Mouse (Mus musculus) thymus, adult 2 months (tissue): Measurements from ENCODE around the gene Phf2. TPM values are rescaled to one million over a fixed set of nuclear protein-coding genes. Genes with fewer than 3 reads are reported as not detected.
"Not testable (repeated sequence)": the region's sequence is repeated elsewhere in the genome, so short reads cannot be mapped to it uniquely, and the experiment has no call there.

ENCODE experiments used
- DNase-seq: peaks from one replicate; pipeline ENCODE4 v3.0.0; 2021
- H3K27ac ChIP-seq: fragments of 200-500 bp; 2 replicates; pipeline ENCODE4 v1.5.1; 2012; ENCODE audit warnings: low read length, control low read depth; ENCODE audit not compliant: control insufficient read depth, insufficient read depth
- H3K27me3 ChIP-seq: fragments of 200-500 bp; 2 replicates; pipeline ENCODE4 v1.6.1; 2012; ENCODE audit warnings: mild to moderate bottlenecking, low read length, moderate library complexity, mixed read lengths; ENCODE audit not compliant: control insufficient read depth, insufficient read depth
- H3K36me3 ChIP-seq: fragments of 200-500 bp; 2 replicates; pipeline ENCODE4 v1.6.1; 2012; ENCODE audit warnings: mild to moderate bottlenecking, low read length, moderate library complexity; ENCODE audit not compliant: control insufficient read depth, insufficient read depth
- H3K4me1 ChIP-seq: fragments of 200-500 bp; replicated peaks from 2 replicates; pipeline ENCODE4 v1.6.1; 2012; ENCODE audit warnings: low read length; ENCODE audit not compliant: control insufficient read depth, insufficient read depth
- H3K4me3 ChIP-seq: fragments of 200-500 bp; 2 replicates; pipeline ENCODE4 v1.5.1; 2012; ENCODE audit warnings: mild to moderate bottlenecking, low read length, control low read depth, moderate library complexity; ENCODE audit not compliant: control insufficient read depth, insufficient read depth
- CTCF ChIP-seq: fragments of 200-500 bp; IDR thresholded peaks from 2 replicates; pipeline ENCODE4 v1.5.1; 2012; ENCODE audit warnings: mild to moderate bottlenecking, control low read depth, low read length, moderate library complexity, borderline replicate concordance; ENCODE audit not compliant: control insufficient read depth, poor library complexity, insufficient read depth; ENCODE audit errors: extremely low read depth
- POLR2A ChIP-seq: fragments of 200-500 bp; IDR thresholded peaks from 2 replicates; pipeline ENCODE4 v1.6.1; 2012; ENCODE audit warnings: mild to moderate bottlenecking, low read length, control low read depth, moderate library complexity; ENCODE audit not compliant: control insufficient read depth, poor library complexity, insufficient read depth; ENCODE audit errors: extremely low read depth
- WGBS: fragments of 180-500 bp; shearing (Covaris S2); methylation state at CpG from one replicate; pipeline ENCODE4 v1.1.7; 2018; 5-methylcytosine and 5-hydroxymethylcytosine counted together
- polyA plus RNA-seq: library from polyadenylated mRNA; depleted of rRNA; stranded (reverse); fragments of >200 nt; gene quantifications from 2 replicates; pipeline ENCODE4 v1.2.3, GENCODE M21; 2012

Gene Phf2
- polyA plus RNA-seq, 1 experiment = 74.4 TPM

DNA sequence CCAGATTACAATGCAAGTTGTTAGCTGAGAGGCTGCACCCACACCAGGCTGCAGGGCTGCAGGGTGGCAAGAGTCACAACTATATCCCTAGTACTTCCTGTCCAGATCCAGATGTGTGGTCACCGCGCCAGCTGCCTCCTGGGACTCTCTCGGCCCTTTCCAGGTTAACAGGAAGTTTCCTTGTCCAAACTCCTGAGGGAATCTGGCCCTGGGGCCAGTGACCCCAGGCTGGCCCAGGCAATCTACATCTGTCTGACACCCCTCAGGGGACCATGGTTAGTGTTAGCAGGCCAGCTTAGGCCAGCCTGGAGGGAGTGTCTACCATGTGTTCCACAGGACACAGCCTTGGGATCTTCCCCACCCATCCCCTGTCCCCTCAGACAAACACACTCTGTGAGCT is 51.8 kb downstream of the Phf2 start:
- no peak overlapping the region for H3K27ac ChIP-seq
- WGBS = 93% methylated on average over 3 of the region's 3 CpGs
- no peaks in the 10 kb centered on the region for H3K4me1 ChIP-seq
- peaks cover 98% of the 10 kb centered on the region for H3K36me3 ChIP-seq
- no peak overlapping the region for H3K4me3 ChIP-seq
- TF ChIP-seq CTCF (no peak), POLR2A (no peak)
- DNase-seq = no peak
- no peaks in the 10 kb centered on the region for H3K27me3 ChIP-seq

DNA sequence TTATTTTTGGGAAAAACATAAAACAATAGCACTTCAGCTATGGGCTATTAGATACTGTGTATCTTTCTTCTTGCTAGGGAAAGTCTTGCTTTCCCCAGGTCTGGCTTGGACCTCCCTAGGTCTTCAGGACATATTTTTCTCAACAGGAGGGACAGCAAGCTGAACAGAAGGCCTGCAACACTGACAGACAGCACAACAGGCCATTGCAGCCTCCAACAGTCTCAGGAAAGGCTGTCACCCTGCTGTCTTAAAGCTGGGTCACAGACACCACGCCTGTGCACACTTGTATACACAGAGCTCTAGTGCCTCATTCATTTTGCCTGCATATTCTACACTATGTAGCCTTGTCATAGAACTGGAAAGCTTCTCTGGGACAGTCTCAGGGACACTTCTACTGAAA is 56.5 kb downstream of the Phf2 start:
- WGBS = 91% methylated on average over 1 of the region's 1 CpGs
- no peak overlapping the region for H3K27ac ChIP-seq
- DNase-seq = no peak
- H3K27me3 ChIP-seq = no peaks in the 10 kb centered on the region
- no peak for TF ChIP-seq CTCF
- TF ChIP-seq POLR2A = no peak
- peaks cover 86% of the 10 kb centered on the region for H3K36me3 ChIP-seq
- H3K4me3 ChIP-seq = no peak overlapping the region
- H3K4me1 ChIP-seq = no peaks in the 10 kb centered on the region

DNA sequence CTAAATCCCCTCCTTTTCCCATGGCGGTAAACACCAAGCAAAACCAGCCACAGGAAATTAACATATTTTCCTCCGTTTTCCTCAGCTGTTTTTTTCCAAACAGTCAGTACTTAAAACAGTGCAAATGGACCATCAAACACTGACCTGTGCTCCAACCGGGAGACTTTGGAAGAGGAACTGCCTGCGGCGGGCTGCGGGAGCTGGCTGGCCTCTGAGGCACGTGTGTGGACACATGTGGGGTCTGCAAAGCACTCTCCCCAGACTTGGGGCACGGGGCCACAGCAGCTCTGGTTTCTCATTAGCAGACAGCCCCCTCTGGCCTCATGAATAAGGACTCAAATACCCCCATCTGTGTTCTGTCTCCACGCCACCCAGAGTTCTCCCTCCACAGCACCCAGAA is 59.9 kb downstream of the Phf2 start:
- H3K27ac ChIP-seq = no peak overlapping the region
- H3K4me3 ChIP-seq = no peak overlapping the region
- WGBS = 96% methylated on average over 9 of the region's 9 CpGs
- no peaks in the 10 kb centered on the region for H3K4me1 ChIP-seq
- TF ChIP-seq CTCF (no peak), POLR2A (no peak)
- H3K36me3 ChIP-seq = peaks cover 65% of the 10 kb centered on the region
- no peaks in the 10 kb centered on the region for H3K27me3 ChIP-seq
- DNase-seq = no peak

DNA sequence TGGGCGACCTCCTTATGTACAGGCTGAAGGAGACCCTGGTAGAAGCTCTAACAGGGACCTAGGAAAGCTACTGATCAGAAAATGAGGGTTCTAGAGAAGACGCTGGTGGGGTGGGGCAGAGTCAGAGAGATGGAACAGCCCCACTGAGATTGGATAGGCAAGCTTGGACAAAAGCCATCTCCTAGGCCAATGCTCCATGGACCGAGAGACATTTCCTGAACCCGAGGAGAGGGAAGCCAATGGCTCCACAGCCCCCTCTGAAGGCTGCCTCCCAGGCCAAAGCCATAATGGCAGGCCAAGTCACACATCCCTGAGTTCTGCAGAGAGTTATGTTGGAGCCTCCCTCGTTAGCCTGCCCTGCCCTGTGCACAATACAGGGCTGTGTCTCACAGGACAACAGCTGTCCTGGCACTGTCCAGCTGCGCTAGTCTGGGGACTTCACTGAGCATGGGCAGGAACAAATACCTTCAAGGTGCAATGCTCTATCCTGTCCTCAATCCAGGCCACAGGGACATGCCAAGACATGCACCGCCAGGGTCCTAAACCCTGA is 60.6 kb downstream of the Phf2 start:
- no peak for DNase-seq
- TF ChIP-seq POLR2A (no peak), CTCF (no peak)
- Histone ChIP-seq H3K4me1 (no peaks in the 10 kb centered on the region), H3K4me3 (no peak overlapping the region), H3K27me3 (no peaks in the 10 kb centered on the region), H3K36me3 (peaks cover 65% of the 10 kb centered on the region), H3K27ac (no peak overlapping the region)
- WGBS = 97% methylated on average over 7 of the region's 7 CpGs

DNA sequence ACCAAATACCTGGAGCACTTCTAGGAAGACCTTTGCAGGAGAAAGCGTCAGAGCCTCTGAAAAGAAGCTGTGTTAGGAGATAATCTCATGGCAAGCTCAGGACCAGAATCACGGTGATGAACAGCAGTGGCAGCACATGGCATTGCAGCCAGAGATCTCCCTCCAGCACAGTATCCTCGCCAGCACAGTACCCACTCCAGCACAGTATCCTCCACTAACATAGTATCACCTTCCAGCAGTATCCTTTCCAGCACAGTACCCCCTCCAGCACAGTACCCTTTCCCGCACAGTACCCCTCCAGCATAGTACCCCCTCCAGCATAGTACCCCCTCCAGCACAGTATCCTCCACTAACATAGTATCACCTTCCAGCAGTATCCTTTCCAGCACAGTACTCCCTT is 61.3 kb downstream of the Phf2 start:
- not testable (repeated sequence) for H3K27ac ChIP-seq, H3K27me3 ChIP-seq, DNase-seq, H3K4me1 ChIP-seq, H3K4me3 ChIP-seq
- 97% methylated on average over 4 of the region's 4 CpGs for WGBS
- H3K36me3 ChIP-seq = peaks cover 62% of the 10 kb centered on the region

DNA sequence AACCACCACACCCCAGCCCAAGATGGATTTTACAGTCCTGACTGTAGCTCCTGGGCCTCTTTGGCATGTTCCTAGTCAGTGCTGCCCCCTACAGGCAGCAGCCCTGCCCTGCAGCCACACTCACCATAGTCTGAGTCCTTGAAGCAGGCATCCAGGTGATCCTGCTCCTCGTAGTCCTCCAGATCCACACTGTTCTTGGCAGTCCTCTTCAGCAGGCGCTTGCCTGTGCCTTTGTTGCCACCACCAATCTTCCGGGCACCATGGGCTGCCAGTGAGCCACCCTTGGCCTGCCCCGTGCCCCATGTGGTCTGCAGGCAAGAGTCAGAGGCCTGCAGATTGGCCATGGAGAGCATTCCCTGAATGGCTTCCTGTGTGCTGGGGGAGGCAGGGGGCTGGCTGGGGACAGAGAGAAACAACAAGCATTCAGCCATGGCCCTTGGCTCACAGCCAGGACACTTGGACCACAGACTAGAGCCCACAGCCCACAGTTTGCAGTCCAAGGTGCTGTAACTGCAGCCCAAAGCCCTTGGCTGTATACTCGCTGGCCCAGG is 63.4 kb downstream of the Phf2 start:
- peaks cover 62% of the 10 kb centered on the region for H3K36me3 ChIP-seq
- DNase-seq = peak; percentile 59
- H3K4me1 ChIP-seq = no peaks in the 10 kb centered on the region
- H3K27ac ChIP-seq = no peak overlapping the region
- peak; percentile 94 for TF ChIP-seq CTCF
- TF ChIP-seq POLR2A = no peak
- H3K4me3 ChIP-seq = no peak overlapping the region
- 95% methylated on average over 5 of the region's 5 CpGs for WGBS
- H3K27me3 ChIP-seq = no peaks in the 10 kb centered on the region

DNA sequence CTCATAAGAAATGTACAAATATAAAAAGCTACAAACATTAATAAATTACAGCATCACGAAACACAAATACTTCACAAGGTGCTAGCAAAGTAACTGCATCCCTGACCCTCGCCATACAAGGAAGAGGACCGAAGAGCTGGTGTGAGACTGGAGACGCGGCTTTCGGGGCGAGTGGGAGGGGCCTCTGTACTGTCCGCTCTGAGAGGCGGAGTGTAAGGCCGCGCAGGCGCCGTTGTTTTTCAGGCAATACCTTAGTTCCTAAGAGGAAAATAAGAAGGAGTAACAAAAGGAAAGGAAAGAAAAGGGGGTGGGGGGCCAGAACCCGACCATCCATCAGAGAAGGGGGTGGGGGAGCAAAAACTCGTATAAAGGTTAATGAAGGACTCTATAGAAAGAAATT is 68.7 kb downstream of the Phf2 start:
- Histone ChIP-seq H3K4me1 (no peaks in the 10 kb centered on the region), H3K36me3 (peaks cover 56% of the 10 kb centered on the region), H3K27me3 (no peaks in the 10 kb centered on the region), H3K4me3 (no peak overlapping the region), H3K27ac (no peak overlapping the region)
- TF ChIP-seq CTCF (no peak), POLR2A (no peak)
- WGBS = 91% methylated on average over 15 of the region's 15 CpGs
- no peak for DNase-seq
